In the genomic region with DNA sequence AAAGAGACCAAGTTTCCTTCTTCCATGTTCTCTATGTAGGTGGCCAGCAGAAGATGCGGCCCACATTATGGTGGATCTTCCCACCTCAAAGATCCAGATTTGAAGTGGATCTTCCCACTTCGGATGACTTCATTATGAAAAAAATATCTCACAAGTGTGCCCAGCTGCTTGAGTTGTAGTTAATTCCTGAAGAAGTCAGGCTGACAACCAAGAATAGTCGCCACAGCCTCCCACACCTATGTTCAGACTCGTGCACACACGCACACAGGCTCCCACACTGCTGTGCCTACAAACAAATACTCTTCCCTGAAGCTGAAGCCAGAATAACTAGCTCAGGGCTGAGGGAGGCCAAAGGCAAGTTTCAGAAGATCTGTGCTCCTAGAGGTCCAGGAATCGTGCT, we compare ENCODE assay signal across 23 mouse cellular contexts.
DNase-seq lines count a peak whose midpoint lies in the region; ATAC-seq lines count a peak whose summit lies in the region.
"Had no signal": no experiment of that assay in that cellular context is flagged by ENCODE, and none has a peak within 500 bp of the region (broad histone marks: within the 10 kb centered on the region; RNA-seq: fewer than 3 reads in every experiment).

No protein-coding gene starts in this region.

- peak; percentile 55 for DNase-seq in left cerebral cortex, adult 11 months (ENCODE audit: low spot score)
- no peak for DNase-seq in left cerebral cortex, postnatal 4 days
- peak; percentile 62 for DNase-seq in right cerebral cortex, postnatal 25 days
- no peak for DNase-seq in right cerebral cortex, postnatal 14 days
- DNase-seq in left cerebral cortex, postnatal 36 days (ENCODE audit: low spot score in 2 of 2) = peak; percentile 70 to 78
- DNase-seq in thymus, postnatal 4 days = no peak
- DNase-seq: adrenal gland, postnatal 10 days; cerebellum, adult 11 months; cerebellum, adult 9-10 months; cerebellum, postnatal 36 days; gastrocnemius, postnatal 14 days; heart, postnatal 14 days; kidney, adult 2 months; kidney, postnatal 4 days; layer of hippocampus, postnatal 36 days; lung, postnatal 4 days; thymus, adult 18-20 months; thymus, postnatal 25 days had no signal

- intact Hi-C loops in left cerebral cortex, postnatal 4 days (cut with DNase I) = no loop called here
- intact Hi-C loops in left cerebral cortex, postnatal 36 days (cut with DNase I) = no loop called here

- ATAC-seq in inflammation-experienced regulatory T-cells, adult 6 months = no peak
- ATAC-seq: forebrain, embryonic 13.5 days; intestine, embryonic 15.5 days; midbrain, embryonic 13.5 days; Patski had no signal

Comparison
In these comparisons a context has a peak if more than half of its experiments do, and no peak if none do; other contexts are left out.
1. DNase-seq: peak in left cerebral cortex, adult 11 months (single experiment), right cerebral cortex, postnatal 25 days (single experiment) and left cerebral cortex, postnatal 36 days (2 of 2); none in left cerebral cortex, postnatal 4 days (single experiment), right cerebral cortex, postnatal 14 days (single experiment) and thymus, postnatal 4 days (single experiment).